Mouse (Mus musculus): ENCODE measurements around the gene Rasgef1b.

- TF ChIP-seq POLR2A (IDR thresholded peaks at IDR 0.05; ENCODE audit: extremely low read depth, insufficient read depth, low read length) (no peak), CTCF (IDR thresholded peaks at IDR 0.05; ENCODE audit: extremely low read depth, insufficient read depth, low read length) (no peak)
Measured at GRCm38 (mm10) chr5:99511081-99511480, 217.8 kb downstream of the Rasgef1b start.

All from cortical plate, adult 2 months (tissue).